Comparison of ENCODE assay signal across 10 mouse cellular contexts in genomic region chr10:78812358-78813060, GRCm38 (mm10). TPM values are rescaled to one million over a fixed set of nuclear protein-coding genes. Genes with fewer than 3 reads are reported as not detected.
A peak's percentile ranks its signal among the peaks of the same experiment; 100 is the strongest.
DNase-seq lines count a peak whose midpoint lies in the region; ATAC-seq lines count a peak whose summit lies in the region.
"Had no signal": no experiment of that assay in that cellular context is flagged by ENCODE, and none has a peak within 500 bp of the region (broad histone marks: within the 10 kb centered on the region; RNA-seq: fewer than 3 reads in every experiment).

No protein-coding gene starts in this region.

- 64% methylated on average over 6 of the region's 6 CpGs for WGBS in forebrain, embryonic 11.5 days
- 75% methylated on average over 6 of the region's 6 CpGs for WGBS in forebrain, embryonic 10.5 days
- WGBS in midbrain, embryonic 11.5 days, result 65% methylated on average over 6 of the region's 6 CpGs

- H3K27ac ChIP-seq in forebrain, embryonic 11.5 days (ENCODE audit: low read depth, low read length), result no peak overlapping the region
- H3K27ac ChIP-seq in forebrain, embryonic 10.5 days, result no peak overlapping the region
- H3K27ac ChIP-seq in midbrain, embryonic 11.5 days (ENCODE audit: low read depth, low read length), result no peak overlapping the region
- H3K27ac ChIP-seq: liver, embryonic 15.5 days had no signal

- H3K9ac ChIP-seq in forebrain, embryonic 11.5 days (ENCODE audit: low read length), result no peak overlapping the region
- no peak overlapping the region for H3K9ac ChIP-seq in midbrain, embryonic 11.5 days (ENCODE audit: low read length)
- H3K9ac ChIP-seq: liver, embryonic 15.5 days had no signal

- no peak overlapping the region for H3K4me3 ChIP-seq in forebrain, embryonic 11.5 days (ENCODE audit: low read depth, low read length)
- H3K4me3 ChIP-seq in forebrain, embryonic 10.5 days, result no peak overlapping the region
- no peak overlapping the region for H3K4me3 ChIP-seq in midbrain, embryonic 11.5 days (ENCODE audit: low read depth, low read length)
- H3K4me3 ChIP-seq: liver, embryonic 15.5 days had no signal

- H3K36me3 ChIP-seq in forebrain, embryonic 11.5 days (ENCODE audit: control insufficient read depth, insufficient read depth, low read length), result no peaks in the 10 kb centered on the region
- no peaks in the 10 kb centered on the region for H3K36me3 ChIP-seq in forebrain, embryonic 10.5 days (replicated peaks)
- H3K36me3 ChIP-seq in midbrain, embryonic 11.5 days (ENCODE audit: control insufficient read depth, insufficient read depth, low read length), result no peaks in the 10 kb centered on the region
- H3K36me3 ChIP-seq: liver, embryonic 15.5 days had no signal

- DNase-seq in forebrain, embryonic 11.5 days (ENCODE audit: low spot score), result no peak
- DNase-seq in forebrain, embryonic 10.5 days (ENCODE audit: extremely low spot score, low spot score), result no peak
- DNase-seq in layer of hippocampus, adult 18-20 months (ENCODE audit: low spot score in 2 of 2), result peak; percentile 76 to 82
- DNase-seq in midbrain, embryonic 11.5 days (ENCODE audit: low spot score, missing footprints), result no peak
- DNase-seq in right cerebral cortex, postnatal 36 days (ENCODE audit: low spot score in 2 of 2), result peak; percentile 74 to 80
- no peak for DNase-seq in cerebellum, adult 18-20 months
- no peak for DNase-seq in adipocyte (ENCODE audit: low spot score)
- no peak for DNase-seq in natural killer cell, adult 2 months (ENCODE audit: low spot score in 2 of 2)

- H3K4me2 ChIP-seq in forebrain, embryonic 11.5 days (ENCODE audit: low read depth, low read length, severe bottlenecking), result no peak overlapping the region
- H3K4me2 ChIP-seq in midbrain, embryonic 11.5 days, result no peak overlapping the region
- H3K4me2 ChIP-seq: liver, embryonic 15.5 days had no signal

- H3K27me3 ChIP-seq in forebrain, embryonic 11.5 days (ENCODE audit: control insufficient read depth, insufficient read depth, low read length), result no peaks in the 10 kb centered on the region
- no peaks in the 10 kb centered on the region for H3K27me3 ChIP-seq in forebrain, embryonic 10.5 days (ENCODE audit: poor library complexity, severe bottlenecking)
- H3K27me3 ChIP-seq in midbrain, embryonic 11.5 days (ENCODE audit: control insufficient read depth, insufficient read depth, low read length), result no peaks in the 10 kb centered on the region
- H3K27me3 ChIP-seq: liver, embryonic 15.5 days had no signal

- ATAC-seq in forebrain, embryonic 11.5 days (replicated peaks; ENCODE audit: low FRiP score), result peak; percentile 64; the same call in 1 of the 2 replicates
- ATAC-seq in midbrain, embryonic 11.5 days (ENCODE audit: low FRiP score), result peak; percentile 78

- no peaks in the 10 kb centered on the region for H3K9me3 ChIP-seq in forebrain, embryonic 11.5 days (ENCODE audit: control insufficient read depth, low read length)
- H3K9me3 ChIP-seq in forebrain, embryonic 10.5 days, result no peaks in the 10 kb centered on the region
- no peaks in the 10 kb centered on the region; the same call in 1 of the 2 replicates for H3K9me3 ChIP-seq in midbrain, embryonic 11.5 days (ENCODE audit: control insufficient read depth, low read length)
- H3K9me3 ChIP-seq: liver, embryonic 15.5 days had no signal

- no peaks in the 10 kb centered on the region for H3K4me1 ChIP-seq in forebrain, embryonic 11.5 days (replicated peaks; ENCODE audit: control insufficient read depth, insufficient read depth, low read length)
- no peaks in the 10 kb centered on the region for H3K4me1 ChIP-seq in forebrain, embryonic 10.5 days
- H3K4me1 ChIP-seq in midbrain, embryonic 11.5 days (ENCODE audit: control insufficient read depth, insufficient read depth, low read length), result no peaks in the 10 kb centered on the region
- H3K4me1 ChIP-seq: liver, embryonic 15.5 days had no signal

RNA-seq across cellular contexts. Expression of gene Slc1a6, which starts 32.2 kb away (rescaled TPM):
- polyA plus RNA-seq in forebrain, embryonic 11.5 days (2014; fragmentation: Nextera tagmentation; extraction: Ambion mirVana), result 1.4 and 1.5 TPM in 2 replicates
- polyA plus RNA-seq in forebrain, embryonic 10.5 days (2016; fragmentation: Nextera tagmentation; extraction: Ambion mirVana), result 1.5 and 1.9 TPM in 2 replicates
- total RNA-seq in layer of hippocampus, adult 18-20 months (2021), result 10 to 100 TPM; 11.0 to 13.7 TPM
- polyA plus RNA-seq in midbrain, embryonic 11.5 days (2014; fragmentation: Nextera tagmentation; extraction: Ambion mirVana), result 1.1 TPM in 2 replicates
- polyA plus RNA-seq: C2C12 had no signal

RNA-seq across cellular contexts. Expression of gene Olfr1356, which starts 39.5 kb away (rescaled TPM):
- polyA plus RNA-seq in forebrain, embryonic 11.5 days (2014; fragmentation: Nextera tagmentation; extraction: Ambion mirVana), result not detected in 2 replicates
- polyA plus RNA-seq in forebrain, embryonic 10.5 days (2016; fragmentation: Nextera tagmentation; extraction: Ambion mirVana), result not detected in 2 replicates
- total RNA-seq in layer of hippocampus, adult 18-20 months (2021), result not detected
- polyA plus RNA-seq in midbrain, embryonic 11.5 days (2014; fragmentation: Nextera tagmentation; extraction: Ambion mirVana), result not detected in 2 replicates
- polyA plus RNA-seq: C2C12; liver, embryonic 15.5 days had no signal

RNA-seq across cellular contexts. Expression of gene Ccdc105, which starts 59.6 kb away (rescaled TPM):
- 0.15 and 0.20 TPM in 2 replicates for polyA plus RNA-seq in forebrain, embryonic 11.5 days (2014; fragmentation: Nextera tagmentation; extraction: Ambion mirVana)
- polyA plus RNA-seq in forebrain, embryonic 10.5 days (2016; fragmentation: Nextera tagmentation; extraction: Ambion mirVana), result 0.15 and 0.19 TPM in 2 replicates
- total RNA-seq in layer of hippocampus, adult 18-20 months (2021), result under 1 TPM; 0.56 to 0.72 TPM
- polyA plus RNA-seq in midbrain, embryonic 11.5 days (2014; fragmentation: Nextera tagmentation; extraction: Ambion mirVana), result 0.10 and 0.21 TPM in 2 replicates
- polyA plus RNA-seq: C2C12; liver, embryonic 15.5 days had no signal

Comparison
In these comparisons a context has a peak if more than half of its experiments do, and no peak if none do; other contexts are left out.
1. DNase-seq: peak in layer of hippocampus, adult 18-20 months (2 of 2) and right cerebral cortex, postnatal 36 days (2 of 2); none in forebrain, embryonic 11.5 days (single experiment), forebrain, embryonic 10.5 days (single experiment), midbrain, embryonic 11.5 days (single experiment), cerebellum, adult 18-20 months (0 of 2), adipocyte (single experiment) and natural killer cell, adult 2 months (0 of 2).